Mouse (Mus musculus) adrenal gland, adult 2 months (tissue): ENCODE data around the gene Rasef. TPM values are rescaled to one million over a fixed set of nuclear protein-coding genes. Genes with fewer than 3 reads are reported as not detected.
"Not testable (repeated sequence)": the region's sequence is repeated elsewhere in the genome, so short reads cannot be mapped to it uniquely, and the experiment has no call there.

ENCODE experiments used
- DNase-seq: peaks from one replicate; pipeline ENCODE4 v3.0.0; 2021
- long read RNA-seq: library from polyadenylated mRNA; stranded (forward); transcript quantifications from one replicate; pipeline ENCODE4 v2.0.0, GENCODE M21; 2021
- polyA plus RNA-seq: library from polyadenylated mRNA; depleted of rRNA; stranded (reverse); fragments of >200 nt; gene quantifications from 2 replicates; pipeline ENCODE4 v1.2.3, GENCODE M21; 2012; rRNA removed
- total RNA-seq, 2 experiments: library from RNA; stranded (reverse); gene quantifications; 2 replicates each; pipeline ENCODE4 v1.2.3; 2021

The Rasef gene
- total RNA-seq: not detected
- polyA plus RNA-seq: not detected in 2 replicates
- long read RNA-seq: 0 reads

GRCm38 (mm10) chr4:73790260-73791185 lies at the start of gene Rasef:
Rasef (minus strand) TSS chr4:73790994.
- DNase-seq: no peak

- DNase-seq: no peak
Measured at GRCm38 (mm10) chr4:73826587-73826986, 35.8 kb upstream of the Rasef start.

GRCm38 (mm10) chr4:73791186-73791540 lies 369 bp upstream of the Rasef start:
- no peak for DNase-seq

GRCm38 (mm10) chr4:73789534-73789933 lies 1.3 kb downstream of the Rasef start:
- DNase-seq: no peak

GRCm38 (mm10) chr4:73788076-73788730 lies 2.6 kb downstream of the Rasef start:
- DNase-seq: no peak

- no peak for DNase-seq
Measured at GRCm38 (mm10) chr4:73784147-73784546, 6.6 kb downstream of the Rasef start.

- no peak for DNase-seq
Measured at GRCm38 (mm10) chr4:73781061-73781460, 9.7 kb downstream of the Rasef start.

- no peak for DNase-seq
Measured at GRCm38 (mm10) chr4:73775266-73775665, 15.5 kb downstream of the Rasef start.

- DNase-seq: no peak
Measured at GRCm38 (mm10) chr4:73773831-73774810, 16.7 kb downstream of the Rasef start.

GRCm38 (mm10) chr4:73772028-73772427 lies 18.8 kb downstream of the Rasef start:
- DNase-seq: no peak

GRCm38 (mm10) chr4:73770592-73770991 lies 20.2 kb downstream of the Rasef start:
- DNase-seq: no peak

GRCm38 (mm10) chr4:73768156-73768555 lies 22.6 kb downstream of the Rasef start:
- DNase-seq: no peak

GRCm38 (mm10) chr4:73748219-73748618 lies 42.6 kb downstream of the Rasef start:
- no peak for DNase-seq

- no peak for DNase-seq
Measured at GRCm38 (mm10) chr4:73739439-73739838, 51.4 kb downstream of the Rasef start.

- no peak for DNase-seq
Measured at GRCm38 (mm10) chr4:73719819-73720218, 71.0 kb downstream of the Rasef start.

GRCm38 (mm10) chr4:73718761-73719160 lies 72.0 kb downstream of the Rasef start:
- DNase-seq: no peak

GRCm38 (mm10) chr4:73683216-73683615 lies 107.6 kb downstream of the Rasef start, which contains the start of gene Gm428:
Gm428 (plus strand) TSS chr4:73683516.
- DNase-seq: not testable (repeated sequence)

- not testable (repeated sequence) for DNase-seq
Measured at GRCm38 (mm10) chr4:73668054-73668453, 122.7 kb downstream of the Rasef start, which contains the start of gene Gm11239. Gm11239 (plus strand) TSS chr4:73668354.
